7 mouse cellular contexts compared by ENCODE assay signal in genomic region chr7:142659767-142660650, GRCm38 (mm10). TPM values are rescaled to one million over a fixed set of nuclear protein-coding genes. Genes with fewer than 3 reads are reported as not detected.
A peak's percentile ranks its signal among the peaks of the same experiment; 100 is the strongest.
DNase-seq lines count a peak whose midpoint lies in the region; ATAC-seq and TF ChIP-seq lines count a peak whose summit lies in the region.

No protein-coding gene starts in this region.

- TF ChIP-seq EP300 in liver, embryonic 14.5 days (IDR thresholded peaks at IDR 0.05; ENCODE audit: low read depth) = no peak

- ATAC-seq in forebrain, embryonic 15.5 days (replicated peaks) = peak; percentile 54; the same call in 1 of the 2 replicates
- ATAC-seq in liver, embryonic 14.5 days (ENCODE audit: insufficient read depth) = no peak

- no peak overlapping the region for H3K9ac ChIP-seq in forebrain, embryonic 15.5 days (replicated peaks)
- H3K9ac ChIP-seq in liver, embryonic 14.5 days (replicated peaks) = peak overlapping the region; percentile 10

- TF ChIP-seq CTCF in liver, embryonic 14.5 days (IDR thresholded peaks at IDR 0.05; ENCODE audit: low read depth) = no peak

- H3K9me3 ChIP-seq in forebrain, embryonic 15.5 days = no peaks in the 10 kb centered on the region
- H3K9me3 ChIP-seq in liver, embryonic 14.5 days (ENCODE audit: control insufficient read depth, low read length) = no peaks in the 10 kb centered on the region

- H3K4me1 ChIP-seq in forebrain, embryonic 15.5 days = peaks cover 33% of the 10 kb centered on the region
- H3K4me1 ChIP-seq in liver, embryonic 14.5 days (replicated peaks; ENCODE audit: control insufficient read depth in 2 of 2, insufficient read depth in 2 of 2, low read length in 1 of 2) = no peaks in the 10 kb centered on the region

- H3K4me2 ChIP-seq in forebrain, embryonic 15.5 days (replicated peaks) = peak overlapping the region; percentile 33
- H3K4me2 ChIP-seq in liver, embryonic 14.5 days (ENCODE audit: low read depth) = peak overlapping the region; percentile 29

- no peaks in the 10 kb centered on the region for H3K36me3 ChIP-seq in forebrain, embryonic 15.5 days
- no peaks in the 10 kb centered on the region for H3K36me3 ChIP-seq in liver, embryonic 14.5 days (replicated peaks; ENCODE audit: control insufficient read depth, insufficient read depth, low read depth)

- H3K4me3 ChIP-seq in forebrain, embryonic 15.5 days = peak overlapping the region; percentile 29
- peak overlapping the region; percentile 35 to 41 for H3K4me3 ChIP-seq in liver, embryonic 14.5 days (ENCODE audit: insufficient read depth in 1 of 2, low read depth in 2 of 2, low read length in 2 of 2)

- under 1% methylated on average over 43 of the region's 43 CpGs for WGBS in forebrain, embryonic 15.5 days
- 3% methylated on average over 40 of the region's 43 CpGs for WGBS in liver, embryonic 14.5 days (ENCODE audit: insufficient replicate concordance)

- H3K27ac ChIP-seq in forebrain, embryonic 15.5 days (replicated peaks) = no peak overlapping the region
- H3K27ac ChIP-seq in liver, embryonic 14.5 days = no peak overlapping the region; the same call in 1 of the 2 replicates

- intact Hi-C loops in left cerebral cortex, postnatal 14 days (cut with DNase I) = no loop called here

- peak; percentile 17 for DNase-seq in thymus, postnatal 0 days (ENCODE audit: low spot score)
- no peak for DNase-seq in thymus, adult 18-20 months
- DNase-seq in liver, embryonic 14.5 days (ENCODE audit: low read depth in 3 of 3, low spot score in 3 of 3) = no peak
- DNase-seq in T-cell, adult 2 months (ENCODE audit: low spot score) = no peak
- DNase-seq in left cerebral cortex, postnatal 14 days (ENCODE audit: low spot score in 2 of 2) = no peak
- no peak for DNase-seq in urinary bladder, postnatal 4 days (ENCODE audit: low spot score in 2 of 2)

- peaks cover 98% of the 10 kb centered on the region for H3K27me3 ChIP-seq in forebrain, embryonic 15.5 days
- H3K27me3 ChIP-seq in liver, embryonic 14.5 days (ENCODE audit: control insufficient read depth, insufficient read depth, low read length) = peaks cover 96% of the 10 kb centered on the region

RNA-seq across cellular contexts. Expression of gene Igf2, which starts 6.6 kb away (rescaled TPM):
- polyA plus RNA-seq in thymus, postnatal 0 days (2015; fragmentation: Nextera tagmentation; extraction: Ambion mirVana) = 53.2 and 64.1 TPM in 2 replicates
- 60.0 and 64.7 TPM in 2 replicates for polyA plus RNA-seq in forebrain, embryonic 15.5 days (2015; fragmentation: Nextera tagmentation; extraction: Ambion mirVana)
- polyA plus RNA-seq in liver, embryonic 14.5 days (2012; rRNA removed) = 904 and 960 TPM in 2 replicates
- 416 and 496 TPM in 2 replicates for polyA plus RNA-seq in liver, embryonic 14.5 days (2014; fragmentation: Nextera tagmentation; extraction: Ambion mirVana)
- total RNA-seq in left cerebral cortex, postnatal 14 days (2021) = 100 to 1,000 TPM; 179 to 218 TPM

RNA-seq across cellular contexts. Expression of gene Gm49394, which starts 9.7 kb away (rescaled TPM):
- polyA plus RNA-seq in thymus, postnatal 0 days (2015; fragmentation: Nextera tagmentation; extraction: Ambion mirVana) = 0.08 TPM in 1 of 2 replicates, not detected in the other
- 0.04 and 0.11 TPM in 2 replicates for polyA plus RNA-seq in forebrain, embryonic 15.5 days (2015; fragmentation: Nextera tagmentation; extraction: Ambion mirVana)
- 0.02 and 0.06 TPM in 2 replicates for polyA plus RNA-seq in liver, embryonic 14.5 days (2012; rRNA removed)
- polyA plus RNA-seq in liver, embryonic 14.5 days (2014; fragmentation: Nextera tagmentation; extraction: Ambion mirVana) = not detected in 2 replicates
- total RNA-seq in left cerebral cortex, postnatal 14 days (2021) = under 1 TPM in 1 of 2 experiments, not detected in 1; 0.11 TPM
